Mouse (Mus musculus) thymus, adult 2 months (tissue): ENCODE results near the gene Shisa8. TPM values are rescaled to one million over a fixed set of nuclear protein-coding genes. Genes with fewer than 3 reads are reported as not detected.

Experiments
- DNase-seq: peaks from one replicate; pipeline ENCODE4 v3.0.0; 2021
- H3K27ac ChIP-seq: fragments of 200-500 bp; 2 replicates; pipeline ENCODE4 v1.5.1; 2012; ENCODE audit warnings: low read length, control low read depth; ENCODE audit not compliant: control insufficient read depth, insufficient read depth
- H3K27me3 ChIP-seq: fragments of 200-500 bp; 2 replicates; pipeline ENCODE4 v1.6.1; 2012; ENCODE audit warnings: mild to moderate bottlenecking, low read length, moderate library complexity, mixed read lengths; ENCODE audit not compliant: control insufficient read depth, insufficient read depth
- H3K36me3 ChIP-seq: fragments of 200-500 bp; 2 replicates; pipeline ENCODE4 v1.6.1; 2012; ENCODE audit warnings: mild to moderate bottlenecking, low read length, moderate library complexity; ENCODE audit not compliant: control insufficient read depth, insufficient read depth
- H3K4me1 ChIP-seq: fragments of 200-500 bp; replicated peaks from 2 replicates; pipeline ENCODE4 v1.6.1; 2012; ENCODE audit warnings: low read length; ENCODE audit not compliant: control insufficient read depth, insufficient read depth
- H3K4me3 ChIP-seq: fragments of 200-500 bp; 2 replicates; pipeline ENCODE4 v1.5.1; 2012; ENCODE audit warnings: mild to moderate bottlenecking, low read length, control low read depth, moderate library complexity; ENCODE audit not compliant: control insufficient read depth, insufficient read depth
- CTCF ChIP-seq: fragments of 200-500 bp; IDR thresholded peaks from 2 replicates; pipeline ENCODE4 v1.5.1; 2012; ENCODE audit warnings: mild to moderate bottlenecking, control low read depth, low read length, moderate library complexity, borderline replicate concordance; ENCODE audit not compliant: control insufficient read depth, poor library complexity, insufficient read depth; ENCODE audit errors: extremely low read depth
- POLR2A ChIP-seq: fragments of 200-500 bp; IDR thresholded peaks from 2 replicates; pipeline ENCODE4 v1.6.1; 2012; ENCODE audit warnings: mild to moderate bottlenecking, low read length, control low read depth, moderate library complexity; ENCODE audit not compliant: control insufficient read depth, poor library complexity, insufficient read depth; ENCODE audit errors: extremely low read depth
- WGBS: fragments of 180-500 bp; shearing (Covaris S2); methylation state at CpG from one replicate; pipeline ENCODE4 v1.1.7; 2018; 5-methylcytosine and 5-hydroxymethylcytosine counted together
- polyA plus RNA-seq: library from polyadenylated mRNA; depleted of rRNA; stranded (reverse); fragments of >200 nt; gene quantifications from 2 replicates; pipeline ENCODE4 v1.2.3, GENCODE M21; 2012

Shisa8 gene
- polyA plus RNA-seq, 1 experiment = 0.93 TPM

DNA sequence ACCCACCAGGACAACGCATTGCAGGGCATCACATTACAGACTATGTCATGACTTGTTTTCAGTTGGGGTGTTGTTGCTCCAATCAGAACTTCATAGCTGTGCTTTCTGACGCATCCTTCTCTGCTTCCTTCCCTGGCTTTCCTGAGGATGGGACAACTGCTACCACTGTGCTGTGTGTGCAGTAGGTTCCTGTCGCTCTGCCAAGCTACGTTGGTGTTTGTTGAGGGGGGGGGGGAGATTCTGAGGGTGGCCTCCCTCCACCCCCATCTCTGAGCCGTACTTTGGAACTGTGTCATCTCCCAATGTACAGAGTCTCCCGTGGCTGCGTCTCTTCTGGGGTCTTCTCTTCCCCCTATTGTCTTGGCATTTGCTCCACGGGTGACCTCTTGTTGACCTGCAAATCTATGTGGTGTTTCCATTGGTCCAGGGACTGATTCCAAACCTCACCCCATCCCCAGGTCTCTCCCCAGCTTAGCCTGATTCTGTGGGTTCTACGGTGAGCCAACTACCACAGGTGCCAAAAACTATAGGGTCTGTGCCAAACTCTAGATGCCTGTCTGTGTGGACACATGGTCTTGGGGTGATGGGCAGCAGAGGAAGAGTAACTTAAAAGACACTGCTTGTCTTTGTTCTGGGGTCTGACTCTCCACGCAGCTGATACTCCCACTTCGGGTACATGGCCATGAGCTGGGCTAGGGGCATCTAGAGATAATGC, 2.9 kb upstream of the Shisa8 start:
- no peak for DNase-seq
- no peak overlapping the region for H3K4me3 ChIP-seq
- TF ChIP-seq CTCF (no peak), POLR2A (no peak)
- no peak overlapping the region for H3K27ac ChIP-seq
- H3K4me1 ChIP-seq = peaks cover 14% of the 10 kb centered on the region
- 78% methylated on average over 11 of the region's 11 CpGs for WGBS
- H3K36me3 ChIP-seq = no peaks in the 10 kb centered on the region
- peaks cover 8% of the 10 kb centered on the region; the same call in 1 of the 2 replicates for H3K27me3 ChIP-seq

DNA sequence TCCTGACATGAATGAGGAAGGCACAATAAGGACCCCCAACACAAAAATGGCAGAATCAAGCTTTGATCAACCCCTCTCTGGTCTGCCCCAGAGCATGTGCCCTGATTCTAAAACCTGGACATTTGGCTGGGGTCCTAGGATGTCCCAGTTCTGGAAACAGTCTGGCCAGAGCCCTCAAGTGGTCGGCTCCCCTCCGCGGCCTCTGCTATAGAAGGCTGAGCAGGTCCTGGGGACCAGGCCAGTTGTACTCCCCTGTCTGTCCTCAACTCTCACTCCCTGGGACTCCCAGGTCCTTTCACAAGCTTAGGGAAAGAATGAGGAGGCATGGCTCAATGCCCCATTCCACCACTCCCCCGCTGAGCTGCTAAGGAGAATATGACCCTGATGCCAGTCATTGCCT, 607 bp upstream of the Shisa8 start:
- 91% methylated on average over 4 of the region's 4 CpGs for WGBS
- H3K36me3 ChIP-seq = no peaks in the 10 kb centered on the region
- H3K4me3 ChIP-seq = no peak overlapping the region
- H3K27me3 ChIP-seq = peaks cover 10% of the 10 kb centered on the region; the same call in 1 of the 2 replicates
- no peak for DNase-seq
- no peak overlapping the region for H3K27ac ChIP-seq
- TF ChIP-seq CTCF (no peak), POLR2A (no peak)
- peaks cover 7% of the 10 kb centered on the region; the same call in 1 of the 2 replicates for H3K4me1 ChIP-seq

DNA sequence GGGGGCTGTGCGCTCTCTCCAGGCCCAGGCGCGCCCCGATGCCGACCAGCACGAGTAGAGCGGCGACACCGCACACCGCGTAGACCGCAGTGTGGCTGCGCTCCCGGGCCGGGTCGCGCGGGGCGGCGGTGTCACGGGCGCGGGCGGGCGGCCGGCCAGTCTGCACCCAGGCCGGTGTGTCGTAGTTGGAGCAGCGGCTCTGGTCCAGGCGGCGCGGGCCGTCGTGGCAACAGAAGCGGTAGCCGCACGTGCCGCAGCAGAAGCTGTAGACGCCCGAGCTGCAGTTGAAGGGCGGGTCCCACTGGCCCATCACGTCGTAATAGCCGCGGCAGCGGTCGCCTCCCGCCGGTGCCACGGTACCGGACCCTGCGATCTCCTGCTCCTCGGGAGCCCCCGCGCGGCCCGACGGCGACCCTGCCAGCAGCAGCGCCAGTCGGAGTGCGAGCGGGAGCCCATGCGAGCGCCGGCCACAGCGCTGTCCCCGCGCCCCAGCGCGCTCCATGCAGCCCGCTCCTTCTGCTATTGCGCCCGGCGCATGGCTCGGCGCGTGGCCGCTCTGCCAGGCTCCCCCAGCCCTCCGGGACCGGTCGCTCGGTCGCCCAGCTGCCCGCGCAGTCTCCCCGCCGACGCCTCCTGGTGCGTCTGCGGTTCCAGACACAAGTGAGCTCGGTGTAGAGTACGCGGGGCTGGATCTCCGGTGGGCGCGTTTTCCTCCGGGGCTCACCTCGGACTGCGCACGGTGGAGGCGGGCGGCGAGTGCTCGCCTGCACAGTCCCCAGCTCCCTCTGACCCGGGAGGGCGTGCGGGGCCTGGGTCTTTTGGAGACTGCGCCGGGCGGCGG, 484 bp downstream of the Shisa8 start:
- TF ChIP-seq CTCF (no peak), POLR2A (no peak)
- Histone ChIP-seq H3K4me1 (peaks cover 7% of the 10 kb centered on the region; the same call in 1 of the 2 replicates), H3K36me3 (no peaks in the 10 kb centered on the region), H3K27ac (no peak overlapping the region), H3K4me3 (no peak overlapping the region), H3K27me3 (peaks cover 10% of the 10 kb centered on the region; the same call in 1 of the 2 replicates)
- WGBS = 1% methylated on average over 112 of the region's 112 CpGs
- no peak for DNase-seq

DNA sequence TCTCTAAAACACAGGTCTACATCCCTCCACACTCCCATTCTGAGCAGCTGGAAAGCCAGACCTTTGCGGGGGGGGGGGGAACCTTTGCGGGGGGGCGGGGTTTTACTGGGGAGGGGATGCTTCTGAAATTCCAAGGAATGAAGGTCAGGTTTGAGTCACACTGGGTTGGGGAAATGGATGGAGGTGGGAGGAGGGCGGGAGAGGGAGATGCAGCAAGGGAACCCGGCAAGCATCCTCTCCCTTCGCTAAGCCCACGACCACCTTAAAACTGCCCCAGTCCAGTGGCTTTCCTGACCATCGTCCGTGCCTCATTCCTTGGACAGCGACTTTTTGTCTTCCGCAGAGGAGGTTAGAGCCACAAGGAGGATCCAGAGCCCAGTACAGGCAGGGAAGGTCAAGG, 1.3 kb downstream of the Shisa8 start:
- Histone ChIP-seq H3K4me1 (peaks cover 7% of the 10 kb centered on the region; the same call in 1 of the 2 replicates), H3K27me3 (peaks cover 10% of the 10 kb centered on the region; the same call in 1 of the 2 replicates), H3K27ac (no peak overlapping the region), H3K36me3 (no peaks in the 10 kb centered on the region), H3K4me3 (no peak overlapping the region)
- no peak for DNase-seq
- TF ChIP-seq CTCF (no peak), POLR2A (no peak)
- 8% methylated on average over 11 of the region's 11 CpGs for WGBS

DNA sequence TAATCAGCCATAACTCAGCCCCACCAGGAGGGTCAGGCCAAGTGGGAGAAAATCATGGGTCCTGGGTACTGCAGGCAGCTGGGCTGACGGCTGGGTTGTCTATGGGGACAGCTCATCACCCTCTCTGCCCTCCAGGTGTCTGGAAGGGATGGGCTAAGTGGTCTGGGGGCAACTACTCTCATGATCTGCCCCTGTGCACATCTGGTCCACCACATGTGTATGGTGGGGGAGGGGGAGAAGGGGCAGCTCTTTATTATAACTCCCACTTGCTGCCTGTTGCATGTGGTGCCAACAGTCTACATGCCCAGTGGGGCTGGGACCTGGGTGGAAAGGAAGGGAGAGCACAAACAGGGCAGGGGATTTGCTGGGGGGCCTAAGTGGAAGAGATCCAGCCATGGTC, 1.8 kb downstream of the Shisa8 start:
- H3K4me1 ChIP-seq = peaks cover 7% of the 10 kb centered on the region; the same call in 1 of the 2 replicates
- TF ChIP-seq CTCF (no peak), POLR2A (no peak)
- H3K27ac ChIP-seq = no peak overlapping the region
- no peak overlapping the region for H3K4me3 ChIP-seq
- H3K36me3 ChIP-seq = peaks cover 3% of the 10 kb centered on the region; the same call in 1 of the 2 replicates
- peaks cover 10% of the 10 kb centered on the region; the same call in 1 of the 2 replicates for H3K27me3 ChIP-seq
- no peak for DNase-seq
- 87% methylated on average over 1 of the region's 1 CpGs for WGBS

DNA sequence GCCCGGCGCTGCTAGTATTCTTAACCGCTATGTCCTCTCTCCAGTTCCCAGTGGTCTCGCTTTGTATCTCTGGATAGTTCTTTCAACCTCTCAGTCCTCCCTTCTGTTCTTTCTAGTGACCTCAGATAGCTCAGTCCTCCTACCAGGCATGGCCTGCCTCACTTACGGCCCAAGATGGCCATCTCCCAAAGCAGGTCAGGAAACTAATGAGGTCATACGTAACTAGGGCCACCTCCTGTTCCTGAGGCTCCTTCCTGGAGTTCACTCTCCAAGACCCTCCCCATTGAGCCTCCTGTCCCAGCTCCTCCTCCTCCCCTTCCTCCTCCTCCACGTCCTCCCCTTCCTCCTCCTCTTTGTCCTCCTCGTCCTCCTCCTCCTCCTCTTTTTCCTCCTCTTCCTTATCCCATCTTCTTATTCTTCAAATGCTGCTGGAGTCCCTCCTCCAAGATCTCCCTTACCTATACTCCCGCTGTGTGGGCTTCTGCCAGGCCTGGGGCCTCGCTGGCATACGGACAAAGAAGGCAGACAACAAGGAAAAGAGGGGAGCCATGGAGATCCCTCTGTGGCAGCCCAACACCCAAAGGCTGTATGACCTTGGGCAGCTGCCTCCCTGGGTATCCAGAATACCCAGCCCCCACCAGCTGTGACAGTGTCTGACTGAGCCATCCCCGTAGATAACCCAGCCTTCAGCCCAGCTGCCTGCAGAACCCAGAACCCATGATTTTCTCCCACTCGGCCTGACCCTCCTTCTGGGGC, 3.1 kb downstream of the Shisa8 start:
- Histone ChIP-seq H3K36me3 (peaks cover 8% of the 10 kb centered on the region; the same call in 1 of the 2 replicates), H3K27me3 (peaks cover 10% of the 10 kb centered on the region; the same call in 1 of the 2 replicates)
- TF ChIP-seq POLR2A (no peak), CTCF (no peak)

More for the DNA sequence above, 3.1 kb downstream of the Shisa8 start:
- Histone ChIP-seq H3K4me1 (peaks cover 7% of the 10 kb centered on the region; the same call in 1 of the 2 replicates), H3K27ac (no peak overlapping the region), H3K4me3 (no peak overlapping the region)
- DNase-seq = no peak
- 92% methylated on average over 13 of the region's 13 CpGs for WGBS
